Mouse (Mus musculus) hindbrain, embryonic 16.5 days (tissue): ENCODE results near the gene Rab8b. TPM values are rescaled to one million over a fixed set of nuclear protein-coding genes. Genes with fewer than 3 reads are reported as not detected.
"Not testable (repeated sequence)": the region's sequence is repeated elsewhere in the genome, so short reads cannot be mapped to it uniquely, and the experiment has no call there.

Source experiments
- ATAC-seq: fragments of 200-750 bp; cut with Nextera tagmentation; 2 replicates; pipeline ENCODE4 v1.8.0; 2017; ENCODE audit warnings: moderate TSS enrichment, moderate library complexity
- H3K27ac ChIP-seq: fragments of 300-500 bp; sonication (generic); 2 replicates; pipeline ENCODE4 v1.5.1; 2014; ENCODE audit warnings: low read depth, mild to moderate bottlenecking, control low read depth, low read length, moderate library complexity
- H3K27me3 ChIP-seq: fragments of 300-500 bp; sonication (generic); replicated peaks from 2 replicates; pipeline ENCODE4 v1.6.1; 2014; ENCODE audit warnings: low read length; ENCODE audit not compliant: control insufficient read depth, insufficient read depth
- H3K36me3 ChIP-seq: fragments of 300-500 bp; sonication (generic); 2 replicates; pipeline ENCODE4 v1.6.1; 2014; ENCODE audit warnings: mild to moderate bottlenecking, low read length, moderate library complexity, mixed read lengths; ENCODE audit not compliant: control insufficient read depth, insufficient read depth
- H3K4me1 ChIP-seq: fragments of 300-500 bp; sonication (generic); 2 replicates; pipeline ENCODE4 v1.6.1; 2014; ENCODE audit warnings: low read depth, low read length; ENCODE audit not compliant: control insufficient read depth, insufficient read depth
- H3K4me2 ChIP-seq: fragments of 300-500 bp; sonication (generic); 2 replicates; pipeline ENCODE4 v1.6.1; 2014; ENCODE audit warnings: mild to moderate bottlenecking, low read length, control low read depth, moderate library complexity
- H3K4me3 ChIP-seq: fragments of 300-500 bp; sonication (generic); 2 replicates; pipeline ENCODE4 v1.5.1; 2014; ENCODE audit warnings: mild to moderate bottlenecking, low read length, control low read depth, moderate library complexity
- H3K9ac ChIP-seq: fragments of 300-500 bp; sonication (generic); 2 replicates; pipeline ENCODE4 v1.6.1; 2014; ENCODE audit warnings: low read depth, mild to moderate bottlenecking, control low read depth, low read length, moderate library complexity
- H3K9me3 ChIP-seq: fragments of 300-500 bp; sonication (generic); 2 replicates; pipeline ENCODE4 v1.6.1; 2014; ENCODE audit warnings: mild to moderate bottlenecking, low read length, moderate library complexity; ENCODE audit not compliant: control insufficient read depth
- WGBS: fragments of 180-500 bp; shearing (Covaris S2); extraction: QIAGEN DNeasy Blood & Tissue Kit; methylation state at CpG from one replicate; pipeline ENCODE4 v1.1.7; 2014; 5-methylcytosine and 5-hydroxymethylcytosine counted together
- polyA plus RNA-seq: library from polyadenylated mRNA; unstranded; fragments of >200 nt; fragmentation: Nextera tagmentation; extraction: Ambion mirVana; gene quantifications from 2 replicates; pipeline ENCODE4 v1.2.1, GENCODE M21; 2015

Gene Rab8b
- polyA plus RNA-seq, 1 experiment from 2014 or later, result 36.2 TPM

GRCm38 (mm10) chr9:66883500-66883899, 36.0 kb downstream of the Rab8b start:
- no peaks in the 10 kb centered on the region for H3K27me3 ChIP-seq
- H3K27ac ChIP-seq, result no peak overlapping the region
- H3K36me3 ChIP-seq, result no peaks in the 10 kb centered on the region
- H3K9me3 ChIP-seq, result no peaks in the 10 kb centered on the region
- 91% methylated on average over 5 of the region's 5 CpGs for WGBS
- H3K4me2 ChIP-seq, result no peak overlapping the region
- H3K9ac ChIP-seq, result no peak overlapping the region
- H3K4me1 ChIP-seq, result peaks cover 12% of the 10 kb centered on the region
- no peak for ATAC-seq
- H3K4me3 ChIP-seq, result no peak overlapping the region

DNA sequence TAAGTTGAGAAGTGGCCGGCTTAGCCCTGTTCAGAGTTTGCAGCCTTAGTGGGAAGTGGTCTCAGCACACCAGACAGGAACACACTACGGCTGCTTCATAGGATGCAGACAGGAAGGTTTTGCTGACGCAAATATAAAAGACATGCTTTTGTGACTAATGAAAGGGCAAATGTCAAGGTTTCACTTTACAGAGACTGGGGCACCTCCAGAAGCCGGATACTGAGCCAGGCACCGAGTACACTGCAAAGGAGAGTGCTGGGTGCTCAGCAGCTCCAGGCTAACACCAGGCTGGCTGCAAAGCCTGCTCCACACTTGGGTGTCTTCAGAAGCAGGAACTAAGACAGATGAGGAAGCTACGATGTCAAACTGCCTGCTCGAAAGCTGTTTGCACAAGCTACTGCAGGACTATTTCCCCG, 37.1 kb downstream of the Rab8b start:
- Histone ChIP-seq H3K4me3 (no peak overlapping the region), H3K4me1 (peaks cover 8% of the 10 kb centered on the region; the same call in 1 of the 2 replicates), H3K4me2 (no peak overlapping the region), H3K27me3 (no peaks in the 10 kb centered on the region), H3K36me3 (no peaks in the 10 kb centered on the region), H3K9me3 (no peaks in the 10 kb centered on the region), H3K9ac (no peak overlapping the region), H3K27ac (no peak overlapping the region)
- no peak for ATAC-seq
- WGBS, result 62% methylated on average over 8 of the region's 8 CpGs

DNA sequence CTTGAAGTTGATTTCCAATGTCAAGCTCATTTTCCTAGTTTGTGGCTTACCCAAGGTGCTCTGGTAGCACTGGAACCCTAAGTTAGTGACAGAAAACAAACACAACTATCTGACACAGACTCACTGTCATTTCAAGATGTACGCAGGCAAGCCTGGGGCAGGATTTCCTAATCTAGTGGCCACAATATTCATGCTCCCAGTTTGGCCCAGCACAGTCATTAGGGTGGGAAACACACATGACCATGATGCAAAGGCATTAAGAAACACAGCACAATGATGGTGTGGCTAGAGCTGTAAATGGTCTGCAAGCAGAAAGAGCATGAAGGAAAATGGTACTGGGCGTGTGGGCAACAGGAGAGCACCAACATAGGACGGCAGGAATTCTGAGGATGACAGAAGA, 37.6 kb downstream of the Rab8b start:
- no peaks in the 10 kb centered on the region for H3K36me3 ChIP-seq
- 82% methylated on average over 3 of the region's 3 CpGs for WGBS
- H3K4me1 ChIP-seq, result peaks cover 8% of the 10 kb centered on the region; the same call in 1 of the 2 replicates
- no peaks in the 10 kb centered on the region for H3K9me3 ChIP-seq
- no peak overlapping the region for H3K4me3 ChIP-seq
- no peaks in the 10 kb centered on the region for H3K27me3 ChIP-seq
- H3K27ac ChIP-seq, result no peak overlapping the region
- no peak for ATAC-seq
- H3K4me2 ChIP-seq, result no peak overlapping the region
- H3K9ac ChIP-seq, result no peak overlapping the region

GRCm38 (mm10) chr9:66880752-66881151, 38.7 kb downstream of the Rab8b start:
- ATAC-seq, result no peak
- WGBS, result 91% methylated on average over 2 of the region's 2 CpGs
- no peaks in the 10 kb centered on the region for H3K36me3 ChIP-seq
- H3K9me3 ChIP-seq, result no peaks in the 10 kb centered on the region
- no peak overlapping the region for H3K27ac ChIP-seq
- no peaks in the 10 kb centered on the region for H3K27me3 ChIP-seq
- H3K9ac ChIP-seq, result no peak overlapping the region
- H3K4me2 ChIP-seq, result no peak overlapping the region
- peaks cover 3% of the 10 kb centered on the region; the same call in 1 of the 2 replicates for H3K4me1 ChIP-seq
- no peak overlapping the region for H3K4me3 ChIP-seq

- H3K27me3 ChIP-seq, result no peaks in the 10 kb centered on the region
- H3K4me2 ChIP-seq, result no peak overlapping the region
- no peak for ATAC-seq
- WGBS, result 80% methylated on average over 6 of the region's 6 CpGs
- H3K9ac ChIP-seq, result no peak overlapping the region
- H3K4me3 ChIP-seq, result no peak overlapping the region
- no peaks in the 10 kb centered on the region for H3K36me3 ChIP-seq
- peaks cover 2% of the 10 kb centered on the region; the same call in 1 of the 2 replicates for H3K9me3 ChIP-seq
- H3K4me1 ChIP-seq, result peaks cover 3% of the 10 kb centered on the region; the same call in 1 of the 2 replicates
- no peak overlapping the region for H3K27ac ChIP-seq
Observed at GRCm38 (mm10) chr9:66879486-66879885, 40.0 kb downstream of the Rab8b start.

GRCm38 (mm10) chr9:66878899-66879298, 40.6 kb downstream of the Rab8b start:
- Histone ChIP-seq H3K4me1 (peaks cover 3% of the 10 kb centered on the region; the same call in 1 of the 2 replicates), H3K4me3 (no peak overlapping the region), H3K27me3 (no peaks in the 10 kb centered on the region), H3K27ac (no peak overlapping the region), H3K9ac (no peak overlapping the region), H3K9me3 (peaks cover 2% of the 10 kb centered on the region; the same call in 1 of the 2 replicates), H3K36me3 (no peaks in the 10 kb centered on the region), H3K4me2 (no peak overlapping the region)
- 97% methylated on average over 3 of the region's 3 CpGs for WGBS
- ATAC-seq, result no peak

DNA sequence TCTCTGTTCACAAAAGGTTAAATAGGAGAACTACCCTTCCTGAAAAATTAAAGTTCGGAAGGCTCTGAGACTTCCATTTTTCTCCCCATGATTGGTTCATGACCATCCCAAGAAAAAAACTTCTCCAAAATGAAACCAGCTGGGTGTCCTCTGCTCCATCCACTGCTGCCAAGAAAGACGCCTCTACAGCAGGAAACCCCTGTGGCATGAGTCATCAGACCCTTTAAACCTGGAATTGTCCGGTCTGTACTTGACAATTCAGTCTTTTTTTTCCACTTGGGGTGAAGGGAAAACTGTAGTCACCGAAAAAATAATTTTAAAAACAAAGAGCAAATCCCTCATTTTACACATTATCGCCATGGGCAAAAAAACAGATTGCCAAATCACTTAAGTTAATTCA, 42.9 kb downstream of the Rab8b start:
- H3K27ac ChIP-seq, result no peak overlapping the region
- no peaks in the 10 kb centered on the region for H3K27me3 ChIP-seq
- H3K4me3 ChIP-seq, result no peak overlapping the region
- H3K4me2 ChIP-seq, result no peak overlapping the region
- H3K4me1 ChIP-seq, result peaks cover 3% of the 10 kb centered on the region; the same call in 1 of the 2 replicates
- 72% methylated on average over 5 of the region's 5 CpGs for WGBS
- H3K36me3 ChIP-seq, result no peaks in the 10 kb centered on the region
- H3K9me3 ChIP-seq, result peaks cover 2% of the 10 kb centered on the region; the same call in 1 of the 2 replicates
- H3K9ac ChIP-seq, result no peak overlapping the region
- ATAC-seq, result no peak

DNA sequence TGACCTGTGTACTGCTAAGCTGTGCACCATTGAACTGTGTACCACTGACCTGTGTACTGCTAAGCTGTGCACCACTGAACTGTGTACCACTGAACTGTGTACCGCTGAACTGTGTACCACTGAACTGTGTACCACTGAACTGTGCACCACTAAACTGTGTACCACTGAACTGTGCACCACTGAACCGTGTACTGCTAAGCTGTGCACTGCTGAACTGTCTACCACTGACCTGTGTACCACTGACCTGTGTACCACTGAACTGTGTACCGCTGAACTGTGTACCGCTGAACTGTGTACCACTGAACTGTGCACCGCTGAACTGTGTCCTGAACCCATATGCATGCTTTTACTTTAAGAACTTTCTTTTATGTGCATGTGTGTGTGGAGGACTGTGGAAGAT, 45.2 kb downstream of the Rab8b start:
- Histone ChIP-seq H3K4me1 (no peaks in the 10 kb centered on the region), H3K9ac (no peak overlapping the region), H3K27ac (no peak overlapping the region), H3K4me2 (no peak overlapping the region), H3K27me3 (no peaks in the 10 kb centered on the region), H3K36me3 (no peaks in the 10 kb centered on the region), H3K4me3 (no peak overlapping the region), H3K9me3 (peaks cover 2% of the 10 kb centered on the region; the same call in 1 of the 2 replicates)
- 96% methylated on average over 5 of the region's 5 CpGs for WGBS
- no peak for ATAC-seq

- H3K27me3 ChIP-seq, result no peaks in the 10 kb centered on the region
- no peak for ATAC-seq
- no peak overlapping the region for H3K4me2 ChIP-seq
- no peaks in the 10 kb centered on the region for H3K36me3 ChIP-seq
- no peak overlapping the region for H3K27ac ChIP-seq
- H3K4me1 ChIP-seq, result no peaks in the 10 kb centered on the region
- H3K9me3 ChIP-seq, result peaks cover 2% of the 10 kb centered on the region; the same call in 1 of the 2 replicates
- no peak overlapping the region for H3K9ac ChIP-seq
- H3K4me3 ChIP-seq, result no peak overlapping the region
Observed at GRCm38 (mm10) chr9:66873531-66873930, 46.0 kb downstream of the Rab8b start.

- H3K4me1 ChIP-seq, H3K9ac ChIP-seq, H3K27ac ChIP-seq, H3K4me2 ChIP-seq, H3K9me3 ChIP-seq, H3K27me3 ChIP-seq, H3K36me3 ChIP-seq, ATAC-seq, H3K4me3 ChIP-seq: not testable (repeated sequence)
- WGBS, result 82% methylated on average over 2 of the region's 2 CpGs
Observed at GRCm38 (mm10) chr9:66873009-66873408, 46.5 kb downstream of the Rab8b start.
